Mouse (Mus musculus) gonadal fat pad, adult 2 months (tissue): ENCODE results near the gene Impg1. TPM values are rescaled to one million over a fixed set of nuclear protein-coding genes. Genes with fewer than 3 reads are reported as not detected.

Experiments
- DNase-seq: peaks from one replicate; pipeline ENCODE4 v3.0.0-alpha.2; 2012; ENCODE audit warnings: low read depth
- polyA plus RNA-seq: library from polyadenylated mRNA; depleted of rRNA; stranded (reverse); fragments of >200 nt; gene quantifications from 2 replicates; pipeline ENCODE4 v1.2.3, GENCODE M21; 2012

Gene Impg1
- polyA plus RNA-seq, 1 experiment, result not detected

- no peak for DNase-seq
Measured at GRCm38 (mm10) chr9:80284539-80285174, 180.6 kb downstream of the Impg1 start.

- DNase-seq, result no peak
Measured at GRCm38 (mm10) chr9:80282426-80282825, 182.9 kb downstream of the Impg1 start.

DNA sequence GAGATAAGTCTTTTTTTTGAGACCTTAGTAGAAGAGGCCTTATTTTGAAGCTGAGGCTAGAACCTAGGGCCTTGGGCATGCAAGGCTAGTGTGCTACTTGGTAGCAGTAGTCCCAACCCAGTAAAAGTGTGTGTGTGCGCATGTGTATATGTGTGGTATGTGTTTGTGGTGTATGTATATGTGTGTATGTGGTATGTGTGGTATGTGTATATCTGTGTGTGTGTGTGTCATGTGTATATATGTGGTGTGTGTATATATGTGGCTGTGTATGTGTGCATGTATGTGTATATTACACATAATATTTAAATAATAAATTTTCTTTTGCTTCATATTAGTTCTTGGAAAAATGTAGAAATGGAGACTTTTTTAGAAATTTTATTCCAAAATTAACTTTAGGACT lies 184.6 kb downstream of the Impg1 start:
- DNase-seq, result no peak

GRCm38 (mm10) chr9:80277770-80278169 lies 187.5 kb downstream of the Impg1 start:
- no peak for DNase-seq

- DNase-seq, result no peak
Measured at GRCm38 (mm10) chr9:80277157-80277556, 188.1 kb downstream of the Impg1 start.

- no peak for DNase-seq
Measured at GRCm38 (mm10) chr9:80275772-80276134, 189.5 kb downstream of the Impg1 start.

- no peak for DNase-seq
Measured at GRCm38 (mm10) chr9:80275053-80275771, 190.1 kb downstream of the Impg1 start.

DNA sequence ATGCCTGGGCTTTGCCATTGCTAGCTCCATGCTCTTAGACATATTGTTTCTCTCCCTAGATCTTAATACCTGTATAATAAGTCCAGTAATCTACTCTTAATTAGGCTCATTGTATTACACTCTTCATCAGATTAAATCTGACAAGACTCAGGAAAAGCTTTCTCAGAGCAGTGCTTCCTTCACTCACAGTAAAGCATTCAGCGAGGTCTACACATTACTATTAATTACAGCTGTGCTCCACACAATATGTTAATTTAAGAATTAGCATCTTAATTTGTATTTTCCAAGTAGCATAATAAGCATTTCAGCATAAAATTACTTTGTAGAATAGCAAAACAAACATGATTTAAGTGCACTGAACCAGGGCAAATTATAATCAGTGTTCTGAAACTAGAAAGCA lies 192.3 kb downstream of the Impg1 start:
- no peak for DNase-seq

- no peak for DNase-seq
Measured at GRCm38 (mm10) chr9:80269596-80269995, 195.7 kb downstream of the Impg1 start.

GRCm38 (mm10) chr9:80266507-80266906 lies 198.8 kb downstream of the Impg1 start:
- DNase-seq, result no peak

DNA sequence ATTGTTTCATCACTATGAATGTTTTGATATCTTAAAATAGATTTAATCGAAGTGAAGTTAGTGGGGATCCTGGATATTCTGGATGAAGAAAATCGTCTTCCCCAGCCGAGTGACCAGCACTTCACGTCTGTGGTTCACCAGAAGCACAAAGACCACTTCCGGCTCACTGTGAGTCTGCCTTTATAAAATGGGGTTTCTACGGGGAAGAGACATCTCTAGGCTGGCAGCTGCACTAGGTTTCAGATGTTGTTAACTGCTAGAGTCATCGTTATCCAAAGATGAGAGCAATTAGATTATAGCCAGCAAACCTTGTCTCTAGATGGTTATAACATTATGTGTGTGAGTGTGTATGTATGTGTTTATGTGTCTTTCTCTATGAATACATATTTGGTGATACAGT lies 199.2 kb downstream of the Impg1 start:
- DNase-seq, result no peak
